Mouse (Mus musculus): ENCODE measurements around the gene Lrrc8e.
"Not testable (repeated sequence)": the region's sequence is repeated elsewhere in the genome, so short reads cannot be mapped to it uniquely, and the experiment has no call there.

Gene Lrrc8e

DNA sequence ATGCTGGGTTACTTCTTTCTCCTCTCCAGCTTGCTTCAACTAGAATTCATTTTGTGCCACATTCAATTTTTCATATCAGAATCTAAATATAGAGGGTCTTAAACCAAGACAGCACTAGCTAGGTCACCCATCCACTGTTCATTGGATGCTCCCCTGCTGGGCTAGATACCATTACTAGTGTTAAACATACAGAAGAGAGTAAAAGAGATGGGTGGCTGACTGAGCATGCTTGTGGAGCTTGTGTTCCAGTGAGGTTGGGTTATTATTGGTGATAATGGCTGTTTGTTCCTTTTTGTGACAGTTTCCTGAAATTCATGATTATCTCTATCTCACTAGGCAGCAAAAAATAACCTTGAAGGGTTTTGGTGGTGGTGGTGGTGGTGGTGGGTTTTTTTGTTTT is 4.6 kb upstream of the Lrrc8e start:
- no peak for DNase-seq

- DNase-seq, result no peak
Measured at GRCm38 (mm10) chr8:4226323-4226722, 304 bp upstream of the Lrrc8e start.

DNA sequence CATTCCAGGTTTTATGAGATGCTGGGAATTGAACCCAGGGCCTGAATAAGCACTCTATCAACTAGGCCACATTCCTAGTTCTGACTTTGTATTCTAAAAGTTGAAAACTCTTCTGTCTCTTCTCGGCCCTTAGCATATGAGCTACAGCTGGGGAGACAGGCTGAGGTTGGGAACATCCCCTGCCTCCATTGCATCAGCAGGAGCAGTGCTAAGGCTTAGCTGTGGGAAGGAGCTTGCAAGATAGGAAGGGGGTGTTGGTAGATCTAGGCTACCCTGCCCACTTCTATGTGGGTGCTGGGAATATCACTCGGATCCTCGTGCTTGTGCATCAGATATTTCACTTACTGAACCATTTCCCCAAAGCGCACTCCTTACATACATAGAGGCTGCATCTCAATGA is 1.3 kb downstream of the Lrrc8e start:
- no peak for DNase-seq

DNA sequence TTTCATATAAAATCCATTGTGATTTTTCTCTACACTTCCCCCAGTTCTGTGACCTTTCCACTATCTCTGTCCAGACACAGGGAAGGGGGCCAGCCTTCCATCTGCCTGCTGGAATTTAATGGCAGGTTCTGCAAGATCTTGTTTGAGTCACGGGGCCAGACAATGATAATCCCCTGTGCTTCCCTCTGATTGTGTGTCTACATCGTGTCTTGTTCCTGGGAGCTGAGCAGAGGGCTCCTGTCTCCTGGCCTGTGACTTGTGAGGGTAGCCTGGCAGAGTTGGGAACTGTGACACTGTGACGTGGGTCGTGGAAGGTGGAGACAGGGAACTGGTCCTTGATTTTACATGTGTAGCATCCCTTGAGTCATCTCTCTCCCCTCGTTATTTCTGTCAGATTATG is 3.2 kb downstream of the Lrrc8e start:
- DNase-seq, result no peak

DNA sequence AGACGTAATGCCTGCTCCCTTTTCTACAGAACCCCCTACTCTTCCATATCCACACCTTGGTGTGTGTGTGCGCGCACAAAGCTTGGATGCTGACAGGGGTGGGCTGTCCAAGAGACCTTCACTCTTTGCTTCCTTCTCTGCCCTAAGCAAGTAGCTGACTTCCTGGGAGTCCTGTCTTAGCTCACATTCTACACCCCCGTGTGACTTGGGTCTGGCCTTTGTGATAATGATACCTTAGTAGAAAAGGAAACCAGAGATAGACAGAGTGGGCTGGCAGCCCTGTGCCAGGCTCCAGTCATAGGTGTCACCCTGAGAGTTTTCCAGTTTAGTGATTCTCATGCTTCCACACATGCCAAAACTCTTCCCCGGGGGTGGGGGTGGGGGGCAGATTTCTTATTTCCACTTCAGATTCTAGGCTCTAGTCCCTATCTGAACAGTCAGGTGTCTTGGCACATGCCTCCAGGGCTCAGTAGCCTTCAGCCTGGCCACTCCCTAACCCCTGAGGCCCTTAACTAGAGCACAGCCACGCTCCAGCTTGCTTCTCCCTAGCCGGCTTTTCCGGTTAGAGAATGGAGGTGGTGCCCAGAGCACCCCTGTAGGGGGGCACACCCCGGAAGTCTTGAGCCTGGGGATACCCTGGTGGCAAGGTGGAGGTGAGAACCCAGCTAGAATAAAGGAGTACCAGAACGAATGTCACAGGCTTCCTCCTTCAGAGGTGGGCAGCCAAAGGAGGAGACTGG is 4.2 kb downstream of the Lrrc8e start:
- no peak for DNase-seq

- no peak for DNase-seq
Measured at GRCm38 (mm10) chr8:4237814-4238433, 11.3 kb downstream of the Lrrc8e start.

DNA sequence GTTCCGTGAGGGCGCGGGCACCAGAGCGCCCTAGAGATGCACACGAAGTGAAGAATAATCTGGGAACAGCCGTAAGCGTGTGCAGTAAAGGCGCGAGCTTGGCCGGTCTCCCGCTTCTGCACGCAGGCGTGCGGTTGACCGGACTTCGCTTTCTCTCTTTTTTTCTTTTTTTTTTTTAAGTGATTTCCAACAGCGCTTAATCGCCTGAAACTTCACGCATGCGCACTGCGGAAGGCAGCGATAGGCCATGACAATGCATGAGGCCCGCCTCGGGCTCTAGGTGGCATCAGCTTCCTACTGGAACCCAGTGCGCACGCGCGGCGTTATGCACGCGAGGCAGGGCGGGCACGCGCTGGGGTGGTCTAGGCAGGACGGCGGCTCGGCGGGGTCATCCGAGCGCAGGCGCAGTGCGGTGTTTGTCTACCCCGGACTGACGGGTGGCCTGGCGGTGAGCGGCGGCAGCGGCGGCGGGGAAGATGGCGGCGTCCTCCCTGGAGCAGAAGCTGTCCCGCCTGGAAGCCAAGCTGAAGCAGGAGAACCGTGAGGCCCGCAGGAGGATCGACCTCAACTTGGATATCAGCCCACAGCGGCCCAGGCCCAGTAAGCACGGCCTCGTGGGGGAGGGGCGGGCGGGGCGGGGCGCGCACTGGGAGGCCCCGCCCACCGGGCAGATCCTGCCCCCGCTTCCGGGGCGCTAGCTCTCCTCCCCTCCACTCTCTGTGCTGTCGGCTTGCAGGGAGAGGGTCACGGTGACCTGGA is 12.0 kb downstream of the Lrrc8e start, which contains the start of the genes Map2k7 and Gm49320:
Gene Map2k7 (plus strand): TSS at position 307 of the 759 bp plus-strand sequence.
Gene Gm49320 (plus strand): TSS at position 432 of the 759 bp plus-strand sequence.
- peak; percentile 98 to 99 for DNase-seq

GRCm38 (mm10) chr8:4239193-4239890 is 12.7 kb downstream of the Lrrc8e start:
- no peak for DNase-seq

DNA sequence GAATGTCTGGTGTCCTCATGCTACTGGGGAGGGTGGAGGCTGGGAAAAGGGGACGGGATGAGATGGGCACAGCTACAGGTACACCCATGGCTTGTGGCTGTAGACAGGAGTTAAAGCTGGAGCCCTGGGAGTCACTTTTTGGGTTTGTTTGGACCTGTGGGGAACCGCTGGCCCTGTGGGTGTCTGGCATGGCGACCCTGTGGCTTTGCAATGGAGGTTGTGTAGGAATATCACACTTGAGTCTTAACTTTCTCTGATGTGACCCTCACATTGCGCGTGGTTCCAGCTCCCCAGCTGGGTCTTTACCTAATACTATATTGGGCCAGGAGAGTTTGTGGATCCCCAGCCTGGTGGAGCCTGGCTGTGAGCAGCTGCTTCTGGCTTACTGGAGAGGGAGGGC is 18.4 kb downstream of the Lrrc8e start:
- no peak for DNase-seq

- DNase-seq, result no peak
Measured at GRCm38 (mm10) chr8:4245737-4246136, 19.1 kb downstream of the Lrrc8e start.

DNA sequence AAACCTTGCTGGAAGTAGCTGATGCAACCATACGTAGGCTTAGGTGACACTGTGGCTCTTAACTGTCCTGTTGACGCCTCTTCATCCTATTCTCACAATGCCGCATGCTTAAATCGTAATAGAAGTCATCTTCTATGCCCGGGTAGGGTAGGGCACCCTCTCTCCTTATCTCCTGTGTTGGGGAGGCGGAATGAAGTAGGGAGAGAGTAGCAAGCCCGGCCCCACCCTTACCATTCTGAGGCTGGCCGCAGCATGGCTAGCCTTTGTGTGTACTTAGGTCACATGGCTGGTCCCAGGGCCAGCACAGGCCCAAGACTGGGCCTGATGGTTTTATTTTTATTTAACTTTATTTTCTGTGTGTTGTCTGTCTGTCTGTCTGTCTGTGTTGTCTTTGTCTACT is 20.6 kb downstream of the Lrrc8e start:
- no peak for DNase-seq

GRCm38 (mm10) chr8:4247951-4248540 is 21.4 kb downstream of the Lrrc8e start, which contains the start of gene Tgfbr3l:
Tgfbr3l (plus strand) TSS chr8:4248214.
- no peak for DNase-seq

DNA sequence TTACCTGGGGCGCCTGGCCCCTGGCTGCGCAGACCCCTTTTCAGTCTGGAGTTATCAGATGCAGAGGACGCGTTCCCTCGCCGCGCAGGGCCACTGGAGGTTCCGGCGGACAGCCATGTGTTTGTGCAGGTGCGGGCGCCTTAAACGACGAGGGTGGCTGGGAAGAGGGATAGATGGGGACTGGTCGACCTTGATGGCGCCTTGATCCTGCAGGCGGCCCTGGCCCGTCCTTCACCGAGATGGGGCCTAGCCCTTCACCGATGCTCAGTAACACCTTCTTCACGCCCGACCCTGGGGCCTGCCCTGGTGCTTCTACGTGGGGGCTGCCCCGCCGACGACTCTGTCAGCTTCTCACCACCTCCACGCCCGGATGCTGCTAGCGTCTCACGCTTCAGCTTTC is 22.6 kb downstream of the Lrrc8e start:
- no peak for DNase-seq

- peak; percentile 65 to 86 for DNase-seq
Measured at GRCm38 (mm10) chr8:4250306-4250970, 23.8 kb downstream of the Lrrc8e start.

- DNase-seq, result no peak
Measured at GRCm38 (mm10) chr8:4252116-4252760, 25.6 kb downstream of the Lrrc8e start.

GRCm38 (mm10) chr8:4252934-4253841 is 26.6 kb downstream of the Lrrc8e start, which contains the start of gene Snapc2:
Snapc2 (plus strand) TSS chr8:4253080.
- DNase-seq, result peak; percentile 90 to 98

GRCm38 (mm10) chr8:4254001-4254400 is 27.4 kb downstream of the Lrrc8e start:
- DNase-seq, result no peak

GRCm38 (mm10) chr8:4255471-4255870 is 28.8 kb downstream of the Lrrc8e start:
- not testable (repeated sequence) for DNase-seq

DNA sequence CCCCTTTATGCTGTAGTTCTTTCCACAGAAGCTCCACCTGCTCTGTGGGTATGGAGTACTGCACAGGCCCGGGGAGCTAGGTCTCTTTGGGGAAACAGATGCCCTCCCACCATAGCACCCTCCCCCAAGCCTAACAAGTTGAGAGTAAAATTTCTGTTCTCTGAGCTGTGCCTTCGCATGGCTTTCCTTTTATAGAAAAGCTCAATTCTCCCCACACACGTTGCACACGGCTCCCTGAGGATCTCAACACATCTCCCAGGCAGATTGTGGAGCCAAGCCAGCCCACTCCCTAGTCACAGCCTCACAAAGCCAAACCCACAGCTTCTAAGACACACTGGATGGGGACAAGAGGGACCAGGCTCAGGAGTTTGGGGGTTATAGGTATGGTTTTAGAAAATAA is 30.3 kb downstream of the Lrrc8e start:
- DNase-seq, result no peak

- no peak for DNase-seq
Measured at GRCm38 (mm10) chr8:4257350-4257749, 30.7 kb downstream of the Lrrc8e start.

Data from spleen, adult 18-20 months (tissue).